Mouse (Mus musculus): ENCODE results near the gene Snrpc.
"Not testable (repeated sequence)": the region's sequence is repeated elsewhere in the genome, so short reads cannot be mapped to it uniquely, and the experiment has no call there.

Gene Snrpc

GRCm38 (mm10) chr17:27837850-27838249 lies at the start of gene Snrpc:
TSS of gene Snrpc (plus strand) at chr17:27838150.
- DNase-seq (ENCODE audit: low spot score), result not testable (repeated sequence)

GRCm38 (mm10) chr17:27788456-27789172 lies 49.3 kb upstream of the Snrpc start:
- DNase-seq (ENCODE audit: low spot score), result no peak

GRCm38 (mm10) chr17:27790015-27790414 lies 47.9 kb upstream of the Snrpc start:
- no peak for DNase-seq (ENCODE audit: low spot score)

GRCm38 (mm10) chr17:27790976-27791375 lies 47.0 kb upstream of the Snrpc start:
- no peak for DNase-seq (ENCODE audit: low spot score)

GRCm38 (mm10) chr17:27791556-27791955 lies 46.4 kb upstream of the Snrpc start:
- no peak for DNase-seq (ENCODE audit: low spot score)

- DNase-seq (ENCODE audit: low spot score), result no peak
These were observed 45.4 kb upstream of the Snrpc start for GRCm38 (mm10) chr17:27792516-27792915.

- DNase-seq (ENCODE audit: low spot score), result no peak
These were observed 44.8 kb upstream of the Snrpc start for GRCm38 (mm10) chr17:27793144-27793543.

- DNase-seq (ENCODE audit: low spot score), result no peak
These were observed 41.2 kb upstream of the Snrpc start for GRCm38 (mm10) chr17:27796780-27797179.

- DNase-seq (ENCODE audit: low spot score), result peak; percentile 41
These were observed 40.5 kb upstream of the Snrpc start for GRCm38 (mm10) chr17:27797341-27797872.

- peak; percentile 78 for DNase-seq (ENCODE audit: low spot score)
These were observed 38.0 kb upstream of the Snrpc start for GRCm38 (mm10) chr17:27799771-27800584.

- no peak for DNase-seq (ENCODE audit: low spot score)
These were observed 37.0 kb upstream of the Snrpc start for GRCm38 (mm10) chr17:27800710-27801648.

GRCm38 (mm10) chr17:27803752-27804151 lies 34.2 kb upstream of the Snrpc start:
- no peak for DNase-seq (ENCODE audit: low spot score)

GRCm38 (mm10) chr17:27804156-27804690 lies 33.7 kb upstream of the Snrpc start:
- no peak for DNase-seq (ENCODE audit: low spot score)

- no peak for DNase-seq (ENCODE audit: low spot score)
These were observed 32.9 kb upstream of the Snrpc start for GRCm38 (mm10) chr17:27804803-27805770.

- DNase-seq (ENCODE audit: low spot score), result no peak
These were observed 30.3 kb upstream of the Snrpc start for GRCm38 (mm10) chr17:27807542-27808078.

GRCm38 (mm10) chr17:27810569-27811331 lies 27.2 kb upstream of the Snrpc start:
- DNase-seq (ENCODE audit: low spot score), result no peak

GRCm38 (mm10) chr17:27811980-27812379 lies 26.0 kb upstream of the Snrpc start:
- DNase-seq (ENCODE audit: low spot score), result no peak

GRCm38 (mm10) chr17:27814606-27815005 lies 23.3 kb upstream of the Snrpc start:
- DNase-seq (ENCODE audit: low spot score), result no peak

GRCm38 (mm10) chr17:27819011-27819410 lies 18.9 kb upstream of the Snrpc start:
- no peak for DNase-seq (ENCODE audit: low spot score)
